Mouse (Mus musculus) heart, embryonic 16.5 days (tissue): ENCODE data around the gene Fam151a. TPM values are rescaled to one million over a fixed set of nuclear protein-coding genes. Genes with fewer than 3 reads are reported as not detected.
"Not testable (repeated sequence)": the region's sequence is repeated elsewhere in the genome, so short reads cannot be mapped to it uniquely, and the experiment has no call there.

Source experiments
- ATAC-seq: fragments of 200-750 bp; cut with Nextera tagmentation; replicated peaks from 2 replicates; pipeline ENCODE4 v1.8.0; 2017; ENCODE audit warnings: moderate number of reproducible peaks; ENCODE audit not compliant: insufficient read depth, low FRiP score; ENCODE audit errors: extremely low read depth
- H3K27ac ChIP-seq: fragments of 300-500 bp; sonication (generic); 2 replicates; pipeline ENCODE4 v1.5.1; 2014; ENCODE audit warnings: mild to moderate bottlenecking, low read length, control low read depth, moderate library complexity
- H3K27me3 ChIP-seq: fragments of 300-500 bp; sonication (generic); 2 replicates; pipeline ENCODE4 v1.6.1; 2014; ENCODE audit warnings: low read length, mixed read lengths; ENCODE audit not compliant: control insufficient read depth, insufficient read depth
- H3K36me3 ChIP-seq: fragments of 300-500 bp; sonication (generic); 2 replicates; pipeline ENCODE4 v1.6.1; 2014; ENCODE audit not compliant: control insufficient read depth, insufficient read depth
- H3K4me1 ChIP-seq: fragments of 300-500 bp; sonication (generic); 2 replicates; pipeline ENCODE4 v1.6.1; 2014; ENCODE audit warnings: low read length, mixed read lengths; ENCODE audit not compliant: control insufficient read depth, insufficient read depth
- H3K4me2 ChIP-seq: fragments of 300-500 bp; sonication (generic); 2 replicates; pipeline ENCODE4 v1.6.1; 2014; ENCODE audit warnings: low read depth, mild to moderate bottlenecking, control low read depth, low read length
- H3K4me3 ChIP-seq: fragments of 300-500 bp; sonication (generic); 2 replicates; pipeline ENCODE4 v1.5.1; 2014; ENCODE audit warnings: mild to moderate bottlenecking, control low read depth, low read length
- H3K9ac ChIP-seq: fragments of 300-500 bp; sonication (generic); 2 replicates; pipeline ENCODE4 v1.6.1; 2014; ENCODE audit warnings: low read length, control low read depth
- H3K9me3 ChIP-seq: fragments of 300-500 bp; sonication (generic); replicated peaks from 2 replicates; pipeline ENCODE4 v1.6.1; 2016; ENCODE audit warnings: low read length; ENCODE audit not compliant: control insufficient read depth
- WGBS: fragments of 180-500 bp; shearing (Covaris S2); extraction: QIAGEN DNeasy Blood & Tissue Kit; methylation state at CpG from one replicate; pipeline ENCODE4 v1.1.7; 2014; 5-methylcytosine and 5-hydroxymethylcytosine counted together
- polyA plus RNA-seq: library from polyadenylated mRNA; unstranded; fragments of >200 nt; fragmentation: Nextera tagmentation; extraction: Ambion mirVana; gene quantifications from 2 replicates; pipeline ENCODE4 v1.2.1, GENCODE M21; 2015

The Fam151a gene
- polyA plus RNA-seq, 1 experiment from 2014 or later: 0.24 TPM

- H3K4me3 ChIP-seq: no peak overlapping the region
- peaks cover 64% of the 10 kb centered on the region for H3K4me1 ChIP-seq
- no peaks in the 10 kb centered on the region for H3K36me3 ChIP-seq
- WGBS: 44% methylated on average over 10 of the region's 10 CpGs
- ATAC-seq: no peak
- H3K9ac ChIP-seq: no peak overlapping the region
- no peaks in the 10 kb centered on the region for H3K27me3 ChIP-seq
- H3K4me2 ChIP-seq: no peak overlapping the region
- H3K9me3 ChIP-seq: no peaks in the 10 kb centered on the region
- H3K27ac ChIP-seq: peak overlapping the region; percentile 11
Observed at GRCm38 (mm10) chr4:106783137-106783536, 49.4 kb downstream of the Fam151a start.

- Histone ChIP-seq H3K27ac (no peak overlapping the region), H3K4me3 (no peak overlapping the region), H3K36me3 (no peaks in the 10 kb centered on the region), H3K9ac (no peak overlapping the region), H3K4me2 (no peak overlapping the region), H3K9me3 (no peaks in the 10 kb centered on the region), H3K27me3 (no peaks in the 10 kb centered on the region), H3K4me1 (peaks cover 61% of the 10 kb centered on the region)
- 88% methylated on average over 7 of the region's 7 CpGs for WGBS
- ATAC-seq: no peak
Observed at GRCm38 (mm10) chr4:106784806-106785205, 51.1 kb downstream of the Fam151a start.

GRCm38 (mm10) chr4:106785345-106785744 is 51.7 kb downstream of the Fam151a start:
- Histone ChIP-seq H3K4me2 (no peak overlapping the region), H3K4me1 (peaks cover 59% of the 10 kb centered on the region), H3K4me3 (no peak overlapping the region), H3K27me3 (no peaks in the 10 kb centered on the region), H3K36me3 (no peaks in the 10 kb centered on the region), H3K9me3 (no peaks in the 10 kb centered on the region), H3K27ac (peak overlapping the region; percentile 90), H3K9ac (no peak overlapping the region)
- 68% methylated on average over 7 of the region's 7 CpGs for WGBS
- no peak for ATAC-seq

- no peak overlapping the region for H3K4me2 ChIP-seq
- 6% methylated on average over 5 of the region's 5 CpGs for WGBS
- peaks cover 59% of the 10 kb centered on the region for H3K4me1 ChIP-seq
Observed at GRCm38 (mm10) chr4:106785753-106786540, 52.3 kb downstream of the Fam151a start.

GRCm38 (mm10) chr4:106787830-106788229 is 54.1 kb downstream of the Fam151a start:
- ATAC-seq: peak; percentile 38; the same call in 1 of the 2 replicates
- H3K4me3 ChIP-seq: no peak overlapping the region
- H3K27me3 ChIP-seq: no peaks in the 10 kb centered on the region
- peak overlapping the region; percentile 90 for H3K27ac ChIP-seq
- no peaks in the 10 kb centered on the region for H3K9me3 ChIP-seq
- H3K9ac ChIP-seq: no peak overlapping the region
- WGBS: 35% methylated on average over 7 of the region's 7 CpGs
- no peaks in the 10 kb centered on the region for H3K36me3 ChIP-seq
- no peak overlapping the region for H3K4me2 ChIP-seq
- peaks cover 56% of the 10 kb centered on the region for H3K4me1 ChIP-seq

More at GRCm38 (mm10) chr4:106785753-106786540, 52.3 kb downstream of the Fam151a start:
- Histone ChIP-seq H3K9ac (peak overlapping the region; percentile 52), H3K36me3 (no peaks in the 10 kb centered on the region), H3K27ac (peak overlapping the region; percentile 90), H3K9me3 (no peaks in the 10 kb centered on the region), H3K4me3 (no peak overlapping the region), H3K27me3 (no peaks in the 10 kb centered on the region)
- ATAC-seq: peak; percentile 74

- WGBS: 73% methylated on average over 11 of the region's 11 CpGs
- no peak overlapping the region for H3K9ac ChIP-seq
- H3K4me2 ChIP-seq: no peak overlapping the region
- H3K4me3 ChIP-seq: no peak overlapping the region
- H3K27me3 ChIP-seq: no peaks in the 10 kb centered on the region
- no peaks in the 10 kb centered on the region for H3K36me3 ChIP-seq
- peaks cover 49% of the 10 kb centered on the region for H3K4me1 ChIP-seq
- no peak overlapping the region for H3K27ac ChIP-seq
- H3K9me3 ChIP-seq: no peaks in the 10 kb centered on the region
- ATAC-seq: no peak
Observed at GRCm38 (mm10) chr4:106788627-106789026, 54.9 kb downstream of the Fam151a start.

GRCm38 (mm10) chr4:106789705-106790104 is 56.0 kb downstream of the Fam151a start:
- Histone ChIP-seq H3K36me3 (no peaks in the 10 kb centered on the region), H3K4me1 (peaks cover 47% of the 10 kb centered on the region), H3K4me2 (no peak overlapping the region), H3K4me3 (no peak overlapping the region), H3K27me3 (no peaks in the 10 kb centered on the region), H3K9ac (no peak overlapping the region), H3K9me3 (no peaks in the 10 kb centered on the region), H3K27ac (no peak overlapping the region)
- WGBS: 54% methylated on average over 9 of the region's 9 CpGs
- ATAC-seq: no peak

- WGBS: 77% methylated on average over 5 of the region's 5 CpGs
- H3K36me3 ChIP-seq, ATAC-seq, H3K27me3 ChIP-seq, H3K4me2 ChIP-seq, H3K9me3 ChIP-seq, H3K27ac ChIP-seq, H3K9ac ChIP-seq, H3K4me3 ChIP-seq: not testable (repeated sequence)
- H3K4me1 ChIP-seq: peaks cover 45% of the 10 kb centered on the region
Observed at GRCm38 (mm10) chr4:106790218-106790617, 56.5 kb downstream of the Fam151a start.

GRCm38 (mm10) chr4:106790938-106791337 is 57.2 kb downstream of the Fam151a start:
- no peak overlapping the region for H3K4me2 ChIP-seq
- H3K27ac ChIP-seq: no peak overlapping the region

More at GRCm38 (mm10) chr4:106790938-106791337, 57.2 kb downstream of the Fam151a start:
- H3K9me3 ChIP-seq: no peaks in the 10 kb centered on the region
- H3K27me3 ChIP-seq: no peaks in the 10 kb centered on the region
- no peak for ATAC-seq
- H3K4me3 ChIP-seq: no peak overlapping the region
- H3K36me3 ChIP-seq: no peaks in the 10 kb centered on the region
- no peak overlapping the region for H3K9ac ChIP-seq
- WGBS: 89% methylated on average over 1 of the region's 1 CpGs
- peaks cover 38% of the 10 kb centered on the region for H3K4me1 ChIP-seq
